Mouse (Mus musculus) midbrain, embryonic 11.5 days (tissue): ENCODE data around the gene Eif4a3. TPM values are rescaled to one million over a fixed set of nuclear protein-coding genes. Genes with fewer than 3 reads are reported as not detected.
"Not testable (repeated sequence)": the region's sequence is repeated elsewhere in the genome, so short reads cannot be mapped to it uniquely, and the experiment has no call there.

ENCODE experiments used
- ATAC-seq: fragments of 200-750 bp; cut with Nextera tagmentation; 2 replicates; pipeline ENCODE4 v1.8.0; 2017; ENCODE audit warnings: moderate TSS enrichment, moderate library complexity; ENCODE audit not compliant: low FRiP score
- DNase-seq: peaks from one replicate; pipeline ENCODE4 v3.0.0; 2015; ENCODE audit warnings: low spot score; ENCODE audit errors: missing footprints
- H3K27ac ChIP-seq: fragments of 300-500 bp; sonication (generic); 2 replicates; pipeline ENCODE4 v1.5.1; 2014; ENCODE audit warnings: low read depth, low read length
- H3K27me3 ChIP-seq: fragments of 300-500 bp; sonication (generic); 2 replicates; pipeline ENCODE4 v1.6.1; 2014; ENCODE audit warnings: mild to moderate bottlenecking, low read length, moderate library complexity, mixed read lengths; ENCODE audit not compliant: control insufficient read depth, insufficient read depth
- H3K36me3 ChIP-seq: fragments of 300-500 bp; sonication (generic); 2 replicates; pipeline ENCODE4 v1.6.1; 2014; ENCODE audit warnings: mild to moderate bottlenecking, low read length, moderate library complexity, mixed read lengths; ENCODE audit not compliant: control insufficient read depth, insufficient read depth
- H3K4me1 ChIP-seq: fragments of 300-500 bp; sonication (generic); 2 replicates; pipeline ENCODE4 v1.6.1; 2014; ENCODE audit warnings: low read length; ENCODE audit not compliant: control insufficient read depth, insufficient read depth
- H3K4me2 ChIP-seq: fragments of 300-500 bp; sonication (generic); 2 replicates; pipeline ENCODE4 v1.6.1; 2014; ENCODE audit warnings: mild to moderate bottlenecking, moderate library complexity
- H3K4me3 ChIP-seq: fragments of 300-500 bp; sonication (generic); 2 replicates; pipeline ENCODE4 v1.5.1; 2014; ENCODE audit warnings: low read depth, low read length
- H3K9ac ChIP-seq: fragments of 300-500 bp; sonication (generic); 2 replicates; pipeline ENCODE4 v1.6.1; 2014; ENCODE audit warnings: low read length
- H3K9me3 ChIP-seq: fragments of 300-500 bp; sonication (generic); 2 replicates; pipeline ENCODE4 v1.6.1; 2016; ENCODE audit warnings: low read length; ENCODE audit not compliant: control insufficient read depth
- WGBS: fragments of 180-500 bp; shearing (Covaris S2); extraction: QIAGEN DNeasy Blood & Tissue Kit; methylation state at CpG from one replicate; pipeline ENCODE4 v1.1.7; 2014; 5-methylcytosine and 5-hydroxymethylcytosine counted together
- polyA plus RNA-seq: library from polyadenylated mRNA; unstranded; fragments of >200 nt; fragmentation: Nextera tagmentation; extraction: Ambion mirVana; gene quantifications from 2 replicates; pipeline ENCODE4 v1.2.1, GENCODE M21; 2014

Gene Eif4a3
- polyA plus RNA-seq, 1 experiment from 2014 or later: 409 TPM

- no peak overlapping the region for H3K27ac ChIP-seq
- peaks cover 2% of the 10 kb centered on the region for H3K4me1 ChIP-seq
- DNase-seq (no peak), ATAC-seq (no peak)
- peaks cover 3% of the 10 kb centered on the region; the same call in 1 of the 2 replicates for H3K36me3 ChIP-seq
- no peak overlapping the region for H3K4me3 ChIP-seq
- H3K4me2 ChIP-seq: no peak overlapping the region
- WGBS: 87% methylated on average over 8 of the region's 8 CpGs
- H3K27me3 ChIP-seq: 0 out of 2 replicates have a peak, but pooled peaks cover 2% of the 10 kb centered on the region
- H3K9me3 ChIP-seq: no peaks in the 10 kb centered on the region
- no peak overlapping the region for H3K9ac ChIP-seq
These were observed 26.5 kb downstream of the Eif4a3 start for GRCm38 (mm10) chr11:119273186-119273930.

GRCm38 (mm10) chr11:119272492-119272891, 27.4 kb downstream of the Eif4a3 start:
- not testable (repeated sequence) for H3K9me3 ChIP-seq, H3K27me3 ChIP-seq, H3K9ac ChIP-seq, H3K4me1 ChIP-seq, ATAC-seq, H3K27ac ChIP-seq, H3K36me3 ChIP-seq, H3K4me2 ChIP-seq, DNase-seq, H3K4me3 ChIP-seq
- WGBS: 61% methylated on average over 3 of the region's 3 CpGs

GRCm38 (mm10) chr11:119268557-119269195, 31.2 kb downstream of the Eif4a3 start:
- Histone ChIP-seq H3K9ac (peak overlapping the region; percentile 43), H3K27me3 (0 out of 2 replicates have a peak, but pooled peaks cover 2% of the 10 kb centered on the region), H3K4me3 (peak overlapping the region; percentile 48), H3K4me2 (peak overlapping the region; percentile 75), H3K9me3 (no peaks in the 10 kb centered on the region), H3K4me1 (peaks cover 5% of the 10 kb centered on the region), H3K27ac (no peak overlapping the region), H3K36me3 (no peaks in the 10 kb centered on the region)
- 77% methylated on average over 16 of the region's 16 CpGs for WGBS
- no peak for ATAC-seq
- no peak for DNase-seq

GRCm38 (mm10) chr11:119267768-119268556, 31.9 kb downstream of the Eif4a3 start, which contains the start of gene Gaa:
Gene Gaa, plus strand, starts transcription at chr11:119267887.
- WGBS: 5% methylated on average over 52 of the region's 52 CpGs
- Histone ChIP-seq H3K27ac (no peak within 1 kb of the TSS), H3K9ac (peak within 1 kb of the TSS; percentile 43), H3K4me1 (peaks cover 5% of the 10 kb centered on the region), H3K27me3 (0 out of 2 replicates have a peak, but pooled peaks cover 2% of the 10 kb centered on the region), H3K4me3 (peak within 1 kb of the TSS; percentile 48), H3K9me3 (no peaks in the 10 kb centered on the region), H3K4me2 (peak within 1 kb of the TSS; percentile 75), H3K36me3 (no peaks in the 10 kb centered on the region)
- ATAC-seq (peak; percentile 89), DNase-seq (peak; percentile 99)

GRCm38 (mm10) chr11:119267241-119267674, 32.6 kb downstream of the Eif4a3 start:
- Histone ChIP-seq H3K9me3 (no peaks in the 10 kb centered on the region), H3K27ac (no peak overlapping the region), H3K4me2 (peak overlapping the region; percentile 75), H3K36me3 (no peaks in the 10 kb centered on the region), H3K27me3 (0 out of 2 replicates have a peak, but pooled peaks cover 2% of the 10 kb centered on the region), H3K4me3 (no peak overlapping the region), H3K9ac (no peak overlapping the region), H3K4me1 (peaks cover 5% of the 10 kb centered on the region)
- 57% methylated on average over 6 of the region's 6 CpGs for WGBS
- ATAC-seq: no peak; the same call in 1 of the 2 replicates
- DNase-seq: no peak

GRCm38 (mm10) chr11:119265811-119266210, 34.1 kb downstream of the Eif4a3 start:
- DNase-seq: no peak
- H3K9ac ChIP-seq: no peak overlapping the region
- peaks cover 5% of the 10 kb centered on the region for H3K4me1 ChIP-seq
- H3K27me3 ChIP-seq: 0 out of 2 replicates have a peak, but pooled peaks cover 2% of the 10 kb centered on the region
- no peaks in the 10 kb centered on the region for H3K9me3 ChIP-seq
- H3K4me3 ChIP-seq: no peak overlapping the region
- H3K4me2 ChIP-seq: no peak overlapping the region
- ATAC-seq: no peak
- H3K36me3 ChIP-seq: no peaks in the 10 kb centered on the region
- H3K27ac ChIP-seq: no peak overlapping the region
- 69% methylated on average over 7 of the region's 7 CpGs for WGBS

GRCm38 (mm10) chr11:119264413-119264812, 35.5 kb downstream of the Eif4a3 start:
- DNase-seq (no peak), ATAC-seq (no peak)
- Histone ChIP-seq H3K4me2 (no peak overlapping the region), H3K27me3 (0 out of 2 replicates have a peak, but pooled peaks cover 2% of the 10 kb centered on the region), H3K4me3 (no peak overlapping the region), H3K9ac (no peak overlapping the region), H3K36me3 (no peaks in the 10 kb centered on the region), H3K4me1 (peaks cover 5% of the 10 kb centered on the region), H3K27ac (no peak overlapping the region), H3K9me3 (no peaks in the 10 kb centered on the region)
- 96% methylated on average over 13 of the region's 13 CpGs for WGBS

- Histone ChIP-seq H3K27me3 (no peaks in the 10 kb centered on the region), H3K4me1 (peaks cover 5% of the 10 kb centered on the region), H3K4me3 (no peak overlapping the region), H3K9me3 (no peaks in the 10 kb centered on the region), H3K9ac (no peak overlapping the region), H3K27ac (no peak overlapping the region), H3K4me2 (no peak overlapping the region), H3K36me3 (no peaks in the 10 kb centered on the region)
- ATAC-seq (no peak), DNase-seq (no peak)
- 88% methylated on average over 8 of the region's 8 CpGs for WGBS
These were observed 39.9 kb downstream of the Eif4a3 start for GRCm38 (mm10) chr11:119259977-119260376.
